Mouse (Mus musculus) heart, adult 8-10 months (tissue): Measurements from ENCODE around the gene Wdr26. TPM values are rescaled to one million over a fixed set of nuclear protein-coding genes. Genes with fewer than 3 reads are reported as not detected.

Source experiments
- DNase-seq: peaks from one replicate; pipeline ENCODE4 v3.0.0; 2022; ENCODE audit warnings: low spot score
- total RNA-seq, 4 experiments: library from RNA; stranded (reverse); gene quantifications; 2 replicates each; pipeline ENCODE4 v1.2.4; 2022

Wdr26 gene
- total RNA-seq: 10 to 100 TPM; 87.5 to 93.5 (median 89.2) TPM

DNA sequence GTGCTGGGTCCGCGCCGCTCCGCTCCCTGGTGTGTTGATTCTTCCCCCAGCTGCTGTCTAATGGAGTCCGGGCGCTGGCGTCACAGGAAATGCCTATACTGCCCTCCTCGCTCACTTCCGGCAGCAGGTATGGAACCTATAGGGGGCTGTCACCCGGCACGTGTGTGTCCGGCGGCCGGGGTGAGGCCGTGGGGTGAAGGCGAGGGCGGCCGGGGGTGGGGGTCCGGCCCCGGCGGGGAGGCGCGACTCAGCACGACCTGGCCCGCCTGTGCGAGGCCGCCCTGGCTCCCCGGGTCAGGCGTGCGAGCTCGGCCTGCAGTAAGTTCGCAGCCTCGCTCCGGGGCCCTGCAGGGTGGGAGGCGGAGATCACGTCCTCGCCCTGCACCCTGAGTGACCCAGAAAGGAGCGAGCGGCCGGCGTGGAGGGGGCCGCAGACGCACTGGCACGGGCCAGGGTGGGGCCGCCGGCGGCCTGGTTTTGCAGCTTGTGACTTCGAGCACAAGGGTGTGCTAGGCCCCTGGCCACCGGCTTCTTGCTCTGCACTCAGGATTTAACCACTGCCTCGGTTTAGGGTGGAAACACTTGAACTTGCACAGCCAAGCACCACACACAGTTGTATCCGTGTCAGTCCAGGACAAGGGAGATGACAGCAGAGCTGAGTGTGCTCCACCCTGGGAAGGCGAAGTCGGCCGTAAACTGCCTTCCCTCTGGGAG, at the start of gene Wdr26:
Wdr26 (minus strand) TSS at position 82 of the 714 bp plus-strand sequence.
- peak; percentile 83 for DNase-seq

DNA sequence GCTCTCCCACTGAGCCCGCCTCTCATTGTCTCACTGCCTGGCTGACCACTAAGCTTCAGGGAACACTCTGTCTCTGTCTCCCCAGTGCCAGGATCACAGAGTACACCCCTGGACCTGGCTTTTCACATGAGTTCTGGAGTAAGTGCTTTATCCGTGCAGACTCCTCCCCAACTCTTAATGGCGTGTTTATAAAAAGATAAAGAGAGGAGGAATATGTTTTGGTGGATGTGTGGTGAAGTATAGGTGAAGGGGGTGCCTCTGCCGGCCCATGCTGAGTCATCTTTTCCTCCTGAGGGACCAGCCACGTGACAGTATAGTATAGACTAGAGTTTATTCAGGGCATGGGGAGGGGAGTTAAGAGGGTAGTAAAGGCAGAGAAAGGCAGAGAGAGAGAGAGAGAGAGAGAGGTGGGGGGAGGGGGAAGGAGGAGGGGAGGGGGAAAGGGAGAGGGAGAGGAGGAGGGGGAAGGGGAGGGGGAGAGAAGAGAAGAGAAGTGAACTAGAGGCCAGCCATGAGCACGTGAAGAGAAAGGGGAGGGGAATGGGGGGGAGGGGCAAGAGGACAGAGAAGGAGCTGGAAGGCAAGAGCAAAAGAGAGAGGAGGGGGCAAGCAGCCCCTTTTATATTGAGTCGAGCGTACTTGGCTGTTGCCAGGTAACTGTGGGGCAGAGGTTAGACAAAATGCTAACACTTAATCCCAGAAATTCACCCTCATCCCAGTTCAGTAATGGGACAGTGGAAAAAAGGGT, 49.3 kb upstream of the Wdr26 start:
- no peak for DNase-seq

GRCm38 (mm10) chr1:181260422-181260821, 48.6 kb upstream of the Wdr26 start:
- DNase-seq: no peak

- DNase-seq: no peak
Measured at GRCm38 (mm10) chr1:181259626-181260410, 48.0 kb upstream of the Wdr26 start.

- no peak for DNase-seq
Measured at GRCm38 (mm10) chr1:181259056-181259455, 47.3 kb upstream of the Wdr26 start.

DNA sequence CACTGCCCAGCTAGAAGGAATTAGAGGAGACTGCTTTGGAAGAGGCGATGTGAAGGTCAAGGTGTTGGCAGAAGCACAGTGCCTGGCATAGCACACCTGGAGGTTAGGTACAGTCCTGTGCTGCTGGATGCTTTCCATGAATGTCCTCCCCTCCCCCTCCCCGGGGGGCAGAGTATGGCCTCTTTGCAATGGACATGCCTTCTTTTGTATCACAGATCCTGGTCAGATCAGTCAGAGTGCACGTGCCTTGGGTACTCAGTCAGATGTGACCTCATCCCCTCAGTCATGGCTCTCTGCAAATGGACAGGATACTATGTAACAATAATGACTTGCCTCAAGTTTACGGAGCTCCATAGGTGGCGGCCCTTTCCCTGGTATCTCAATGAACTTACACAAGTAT, 46.8 kb upstream of the Wdr26 start:
- DNase-seq: no peak

DNA sequence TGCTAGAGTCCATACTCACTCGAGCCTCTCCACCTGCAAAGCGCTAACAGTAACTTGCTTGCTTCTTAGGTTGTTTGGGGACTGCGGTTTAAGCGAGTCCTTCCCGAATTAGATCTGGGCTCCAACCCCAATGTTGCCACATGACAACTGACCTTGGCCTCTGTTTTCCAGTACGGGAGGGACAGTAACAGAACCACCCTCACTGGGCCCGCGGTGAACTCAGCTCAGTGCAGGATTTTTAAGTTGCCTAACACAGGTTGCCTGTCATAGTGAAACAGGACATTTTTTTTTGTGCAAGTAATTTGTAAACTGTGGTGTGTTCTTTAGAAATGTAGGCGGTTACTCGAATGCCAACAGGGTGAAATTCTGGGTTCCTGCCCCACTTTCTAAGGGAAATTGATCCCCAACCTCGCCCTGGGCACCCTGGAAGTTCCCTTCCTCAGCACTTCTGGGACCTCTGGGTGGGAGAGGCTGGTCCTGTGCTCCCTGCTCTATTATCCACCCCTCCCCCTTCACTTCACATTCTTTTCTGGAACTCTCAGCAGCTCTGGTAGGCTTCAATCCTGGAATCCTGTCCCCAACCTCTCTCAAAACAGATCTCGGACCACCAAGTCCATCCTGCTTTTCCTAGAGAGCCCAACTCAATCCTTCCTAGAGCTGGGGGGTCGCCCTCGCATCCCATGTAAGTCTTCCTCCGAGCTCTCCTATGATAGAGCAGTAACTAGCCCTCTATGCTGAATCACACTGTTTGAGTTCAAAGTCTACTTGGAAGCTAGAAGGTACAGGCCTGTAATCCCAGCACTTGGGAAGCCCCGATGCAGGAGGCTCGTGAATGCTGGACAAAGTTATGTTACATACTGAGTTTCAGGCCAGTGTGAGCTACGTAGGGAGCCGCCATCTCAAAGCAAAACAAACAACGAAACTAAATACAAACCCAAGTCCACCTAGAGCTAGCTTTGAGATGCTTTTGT, 46.1 kb upstream of the Wdr26 start:
- peak; percentile 65 for DNase-seq

DNA sequence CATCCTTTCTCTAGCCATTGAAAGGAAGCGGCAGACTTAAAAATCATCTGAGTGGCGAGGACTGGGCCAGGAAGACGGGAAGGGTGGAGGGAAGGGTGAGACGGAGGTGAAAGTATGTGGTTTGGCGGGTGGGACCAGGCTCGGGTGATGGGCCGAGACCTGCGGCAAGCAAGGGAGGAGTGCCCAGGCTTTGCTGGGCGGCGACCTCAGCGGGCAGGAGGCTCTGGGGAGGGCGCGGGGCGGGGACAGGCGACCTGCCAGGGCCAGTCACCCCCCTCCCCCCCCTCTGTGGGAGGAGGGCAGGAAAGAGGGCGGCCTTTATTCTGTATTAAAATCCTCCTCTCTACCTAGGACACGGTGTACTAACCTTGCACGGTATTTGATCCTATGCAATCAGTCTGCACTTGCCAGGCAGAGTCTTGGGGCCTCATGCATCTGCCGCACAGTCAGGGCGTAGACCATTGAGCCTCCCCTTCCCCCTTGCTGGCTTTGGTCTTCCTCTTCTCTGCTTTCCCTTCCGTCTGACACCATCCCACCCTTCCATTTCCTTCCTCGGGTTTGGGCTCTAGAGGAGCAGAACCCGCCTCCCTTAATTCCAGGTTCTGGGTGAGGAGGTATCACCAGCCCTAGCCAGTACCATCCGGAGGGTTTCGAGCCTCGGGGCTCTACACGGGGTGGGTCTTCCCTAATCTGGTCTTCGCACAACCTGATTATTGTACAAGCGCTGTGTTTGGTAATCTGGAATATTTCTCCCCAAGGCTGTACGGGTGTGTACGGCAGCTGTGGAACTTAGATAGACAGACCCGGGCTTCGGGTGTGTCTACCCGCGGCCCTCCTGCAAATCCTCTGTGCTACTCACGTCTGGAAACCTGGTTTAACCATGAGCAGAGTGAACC, 45.1 kb upstream of the Wdr26 start:
- peak; percentile 68 for DNase-seq

- DNase-seq: no peak
Measured at GRCm38 (mm10) chr1:181255891-181256688, 44.3 kb upstream of the Wdr26 start.

DNA sequence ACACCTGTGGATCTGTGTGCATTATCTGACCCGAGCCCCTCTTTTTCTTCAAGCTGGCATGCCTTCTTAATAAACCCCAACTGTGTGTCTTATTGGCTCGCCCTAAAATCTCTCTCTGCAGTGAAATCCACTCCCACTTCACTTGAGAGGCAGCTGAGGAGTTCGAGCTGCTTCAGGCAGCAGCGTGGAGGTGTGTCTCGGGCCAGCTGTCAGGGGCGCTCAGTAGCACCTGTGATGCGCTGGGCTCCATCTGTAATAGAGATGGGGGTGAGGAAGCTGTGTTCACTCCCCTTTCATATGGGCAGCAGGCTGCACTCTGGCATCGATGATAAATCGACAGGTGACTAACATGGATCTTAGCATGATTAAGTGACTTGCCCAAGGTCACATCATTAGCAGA, 43.6 kb upstream of the Wdr26 start:
- no peak for DNase-seq

DNA sequence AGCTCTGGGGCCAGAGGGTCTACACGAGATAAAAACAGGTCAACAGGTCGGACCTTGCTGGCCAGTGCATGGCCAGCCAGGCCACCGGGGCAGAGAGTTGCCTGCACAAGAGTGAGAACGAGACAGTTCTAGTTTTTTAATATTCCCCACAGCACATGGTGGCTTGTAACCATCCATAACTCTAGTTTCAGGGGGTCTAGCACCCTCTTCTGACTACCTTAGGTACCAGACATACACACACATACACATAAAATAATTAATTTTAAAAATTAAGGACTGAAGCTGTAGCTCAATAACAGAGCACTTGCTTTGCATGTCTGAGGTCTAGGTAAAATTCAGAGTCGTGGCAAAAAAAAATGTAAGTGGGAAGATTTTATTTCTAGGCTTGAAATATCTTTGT, 39.8 kb upstream of the Wdr26 start:
- no peak for DNase-seq

DNA sequence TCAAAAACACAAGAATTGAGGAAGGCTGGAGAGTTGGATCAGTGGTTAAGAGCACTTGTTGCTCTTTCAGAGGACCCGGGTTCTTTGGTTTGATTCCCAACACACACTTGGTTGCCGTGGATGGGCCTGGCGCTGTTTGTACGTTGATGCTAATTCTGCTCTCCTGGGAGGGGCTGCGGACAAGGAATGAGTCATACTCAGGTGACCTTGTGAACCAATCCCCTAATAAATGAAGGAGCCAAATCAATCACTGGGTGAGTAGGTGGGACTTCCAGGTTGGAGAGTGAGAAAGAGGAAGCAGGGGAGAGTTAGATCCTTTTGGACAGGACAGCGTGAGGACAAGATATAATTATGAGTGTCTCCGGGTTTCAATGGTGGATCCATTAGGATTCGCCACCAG, 39.2 kb upstream of the Wdr26 start:
- DNase-seq: no peak

GRCm38 (mm10) chr1:181249537-181249936, 37.7 kb upstream of the Wdr26 start:
- DNase-seq: no peak

DNA sequence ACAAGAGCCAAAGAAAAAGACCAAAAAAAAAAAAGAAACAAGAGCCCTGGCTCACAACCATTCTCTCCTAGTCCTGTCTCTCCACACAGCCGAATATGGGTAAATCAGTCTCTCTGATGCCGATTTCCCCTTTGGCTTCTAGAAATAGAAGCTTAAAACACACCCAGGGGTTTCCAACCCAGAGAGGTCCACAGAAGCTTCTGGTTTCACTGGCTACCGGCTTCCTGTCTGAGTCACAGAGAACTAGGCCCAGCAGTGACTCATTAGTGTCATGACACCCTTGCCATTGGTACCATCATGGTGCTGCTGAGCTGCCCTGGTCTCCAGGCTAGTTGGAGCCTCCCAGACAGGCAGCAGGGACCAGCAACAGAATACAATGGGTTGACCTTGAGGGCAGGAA, 35.4 kb upstream of the Wdr26 start:
- no peak for DNase-seq

DNA sequence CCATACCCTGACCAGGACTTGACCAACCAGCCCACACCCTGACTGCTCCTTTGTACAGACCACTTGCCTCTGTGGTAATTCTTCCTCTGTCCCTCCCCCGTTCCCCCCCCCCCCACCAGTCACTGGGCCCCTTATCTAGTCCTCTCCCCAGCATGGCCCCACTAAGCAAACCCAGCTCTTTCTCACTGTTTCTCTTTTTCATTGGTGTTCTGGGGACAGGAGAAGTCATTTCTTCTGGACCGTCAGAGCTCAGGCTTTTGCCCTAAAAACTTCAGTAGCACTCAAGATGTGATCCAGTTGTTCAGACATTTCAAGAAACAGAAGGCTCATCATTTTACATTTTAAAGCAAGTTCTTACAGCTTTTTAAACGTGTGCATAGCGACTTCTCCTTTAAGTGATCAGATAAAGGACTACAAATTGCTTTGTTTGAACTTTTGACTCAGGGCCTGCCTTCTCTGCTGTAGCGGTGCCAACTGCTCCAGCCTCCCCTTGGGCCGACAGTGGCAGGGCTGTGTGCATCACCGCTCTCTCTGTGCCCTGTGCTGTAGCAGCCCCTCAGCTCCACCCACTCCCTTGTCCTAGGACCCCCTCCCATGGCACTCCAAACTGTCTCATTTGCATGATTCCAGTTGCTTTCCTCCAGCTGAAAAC, 34.8 kb upstream of the Wdr26 start:
- DNase-seq: no peak

- no peak for DNase-seq
Measured at GRCm38 (mm10) chr1:181245554-181246486, 34.0 kb upstream of the Wdr26 start.

DNA sequence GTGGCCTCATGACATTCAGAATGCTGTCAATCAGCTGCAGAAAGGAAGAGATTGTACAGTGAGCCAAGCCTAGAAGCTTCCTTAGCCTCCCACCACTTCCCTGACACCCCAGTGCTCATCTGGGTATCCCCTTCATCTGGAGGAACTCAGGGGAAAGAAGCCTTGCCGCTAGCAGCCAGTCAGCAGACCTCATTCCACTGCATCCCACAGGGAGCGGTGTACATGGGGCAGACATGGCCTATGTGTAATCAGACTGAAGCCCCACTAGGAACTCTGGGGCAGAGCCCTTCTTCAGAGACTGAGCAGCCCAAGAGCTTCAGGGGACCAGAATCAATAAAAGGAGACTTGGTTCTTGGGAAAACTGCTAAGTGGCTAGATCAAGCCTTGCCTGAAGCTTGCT, 33.3 kb upstream of the Wdr26 start:
- no peak for DNase-seq

DNA sequence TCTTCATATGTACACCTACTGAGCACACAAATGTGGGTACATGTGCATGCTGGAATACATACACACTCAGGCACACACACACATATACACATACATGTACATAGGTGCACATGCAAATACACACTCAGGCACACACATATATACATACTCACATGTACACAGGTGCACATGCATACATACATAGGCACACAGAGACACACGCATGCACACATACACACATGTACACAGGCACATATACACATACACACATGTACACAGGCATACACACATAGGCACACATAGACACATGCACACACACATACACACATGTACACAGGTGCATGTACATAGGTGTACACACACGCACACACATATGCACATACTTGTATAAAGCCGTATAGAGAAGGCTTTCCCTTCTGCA, 29.4 kb upstream of the Wdr26 start:
- no peak for DNase-seq
